Mouse (Mus musculus) lung, postnatal 14 days (tissue): ENCODE data around the gene Rab43.

Source experiments
- DNase-seq: peaks from one replicate; pipeline ENCODE4 v3.0.0; 2021

Rab43 gene

GRCm38 (mm10) chr6:87746059-87746458, 65.9 kb downstream of the Rab43 start:
- DNase-seq, result peak; percentile 24

GRCm38 (mm10) chr6:87745301-87745700, 66.7 kb downstream of the Rab43 start:
- DNase-seq, result peak; percentile 29

GRCm38 (mm10) chr6:87744632-87745031, 67.3 kb downstream of the Rab43 start:
- no peak for DNase-seq

GRCm38 (mm10) chr6:87743281-87743680, 68.7 kb downstream of the Rab43 start:
- DNase-seq, result no peak

GRCm38 (mm10) chr6:87742804-87743203, 69.2 kb downstream of the Rab43 start:
- peak; percentile 31 for DNase-seq

- DNase-seq, result no peak
These were observed 70.0 kb downstream of the Rab43 start for GRCm38 (mm10) chr6:87741978-87742377.

GRCm38 (mm10) chr6:87740496-87740895, 71.5 kb downstream of the Rab43 start:
- no peak for DNase-seq

GRCm38 (mm10) chr6:87739898-87740297, 72.1 kb downstream of the Rab43 start:
- DNase-seq, result no peak
